Mouse (Mus musculus): ENCODE measurements around the gene Ccm2.
"Not testable (repeated sequence)": the region's sequence is repeated elsewhere in the genome, so short reads cannot be mapped to it uniquely, and the experiment has no call there.

Ccm2 gene

GRCm38 (mm10) chr11:6546205-6547013 lies at the start of gene Ccm2:
TSS of gene Ccm2 (plus strand) at chr11:6546887.
- peak; percentile 97 for DNase-seq (ENCODE audit: low spot score)

DNA sequence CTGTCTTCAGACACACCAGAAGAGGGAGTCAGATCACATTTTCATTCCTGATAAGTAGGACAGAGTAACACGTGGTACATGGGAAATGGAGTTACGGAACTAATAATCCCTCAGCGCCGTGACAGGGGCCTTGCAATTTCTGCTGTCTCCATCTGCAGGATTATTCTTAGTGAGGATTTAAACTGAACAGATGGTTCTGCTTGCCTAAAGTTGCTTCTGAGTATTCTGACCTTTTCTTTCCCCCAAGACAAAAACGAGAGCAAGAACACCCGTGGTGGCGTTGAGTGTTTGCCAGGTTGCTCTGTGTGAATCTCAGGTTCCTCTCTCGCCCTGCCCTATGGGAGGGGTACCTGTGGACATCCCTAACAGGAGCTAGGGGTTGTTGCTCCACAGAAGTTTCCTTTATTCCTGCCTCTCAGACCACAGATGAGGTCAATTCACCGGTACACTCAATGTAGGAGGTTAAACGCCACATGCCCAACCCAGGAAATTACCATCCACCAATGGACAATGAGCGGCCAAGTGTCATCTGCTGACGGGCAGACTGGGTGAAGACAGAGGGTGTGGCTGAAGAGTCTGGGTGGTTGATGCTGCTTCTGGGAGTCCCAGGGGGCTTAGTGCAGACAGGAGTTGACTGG lies 49.3 kb upstream of the Ccm2 start:
- DNase-seq (ENCODE audit: low spot score): no peak

DNA sequence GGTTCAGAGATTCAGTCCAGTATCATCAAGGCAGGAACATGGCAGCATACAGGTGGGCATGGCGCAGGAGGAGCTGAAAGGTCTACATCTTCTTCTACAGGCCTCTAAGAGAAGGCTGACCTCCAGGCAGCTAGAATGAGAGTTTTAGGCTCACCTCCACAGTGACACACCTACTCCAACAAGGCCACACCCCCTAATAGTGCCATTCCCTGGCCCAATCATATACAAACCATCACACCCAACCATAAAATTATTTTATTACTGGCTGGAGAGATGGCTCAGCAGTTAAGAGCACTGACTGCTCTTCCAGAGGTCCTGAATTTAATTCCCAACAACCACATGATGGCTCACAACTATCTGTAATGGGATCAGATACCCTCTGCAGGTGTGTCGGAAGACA lies 44.2 kb upstream of the Ccm2 start:
- no peak for DNase-seq (ENCODE audit: low spot score)

DNA sequence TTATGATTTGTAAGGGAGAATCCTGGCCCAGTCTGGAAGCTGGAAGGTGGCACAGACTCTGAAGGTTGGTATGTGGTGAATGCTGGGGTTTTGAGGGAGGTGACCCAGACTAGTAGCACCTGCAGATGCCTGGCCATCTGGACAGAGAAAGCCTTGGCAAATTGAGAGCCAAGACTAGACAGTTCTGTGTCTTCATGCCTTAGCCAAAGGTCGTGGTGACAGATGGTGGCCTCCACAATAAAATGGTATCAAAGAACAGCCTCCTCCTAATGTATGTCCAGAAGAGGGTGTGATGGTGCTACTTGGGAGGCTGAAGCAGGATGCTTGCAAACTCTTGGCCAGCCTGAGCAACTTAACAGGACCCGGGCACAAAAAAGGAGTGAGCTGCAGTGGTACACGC lies 42.5 kb upstream of the Ccm2 start:
- DNase-seq (ENCODE audit: low spot score): no peak

DNA sequence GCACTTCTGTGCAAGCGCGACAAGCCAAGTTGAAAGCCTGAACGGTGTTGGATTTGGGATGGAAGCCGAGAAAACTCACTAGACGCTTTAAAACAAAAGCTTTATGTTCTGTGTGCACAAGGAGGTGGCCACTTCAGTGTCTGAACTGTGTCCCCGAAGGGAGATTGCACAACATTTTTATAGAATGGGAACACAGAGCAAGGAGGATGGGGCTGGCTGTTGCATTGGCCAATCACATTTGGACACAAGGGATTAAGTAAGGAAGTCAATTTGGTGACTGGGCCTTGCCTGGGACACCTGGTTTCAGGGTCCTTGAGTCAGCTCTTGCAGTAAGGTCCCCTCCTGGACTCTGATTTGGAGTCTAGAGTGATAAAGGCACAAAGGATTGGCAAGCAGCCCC lies 42.0 kb upstream of the Ccm2 start:
- no peak for DNase-seq (ENCODE audit: low spot score)

DNA sequence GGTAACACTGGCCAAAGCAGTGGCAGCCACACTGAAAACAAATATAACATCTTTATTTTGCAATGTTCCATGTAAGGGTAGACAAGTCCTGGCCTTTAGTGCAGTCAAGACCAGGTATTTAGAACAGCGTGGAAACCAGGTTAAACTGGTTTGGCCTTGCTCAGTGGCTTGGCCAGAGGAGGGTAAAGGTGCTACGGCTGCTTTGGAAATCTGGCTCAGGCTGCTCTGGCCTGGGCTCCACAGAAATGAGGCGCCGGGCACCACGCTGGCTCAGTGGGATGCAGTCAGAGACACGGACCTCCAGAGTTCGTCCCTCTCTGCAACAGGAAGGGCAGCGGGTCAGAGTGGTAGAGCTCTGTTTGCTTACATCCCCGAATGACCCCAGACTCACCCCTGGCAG lies 40.2 kb upstream of the Ccm2 start:
- DNase-seq (ENCODE audit: low spot score): no peak

- no peak for DNase-seq (ENCODE audit: low spot score)
These were observed 38.3 kb upstream of the Ccm2 start for GRCm38 (mm10) chr11:6508269-6508876.

DNA sequence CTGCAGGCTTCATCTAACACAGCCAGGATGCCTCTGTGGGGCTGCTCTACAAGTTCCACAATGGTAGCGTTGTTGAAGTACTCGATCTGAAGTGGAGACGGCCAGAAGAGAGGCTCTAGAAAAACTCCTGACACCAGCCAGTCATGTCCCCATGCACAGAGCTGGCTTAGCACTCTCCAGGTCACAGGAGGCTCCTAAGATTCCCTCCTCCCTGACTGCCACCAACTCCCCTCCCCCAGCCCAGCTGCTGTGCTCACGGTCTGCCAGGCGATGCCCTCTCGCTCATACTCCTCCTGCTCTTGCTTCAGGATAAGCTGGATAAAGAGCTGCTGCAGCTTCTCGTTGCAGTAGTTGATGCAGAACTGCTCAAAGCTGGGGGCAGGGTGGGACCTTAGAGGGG lies 31.9 kb upstream of the Ccm2 start:
- DNase-seq (ENCODE audit: low spot score): no peak

DNA sequence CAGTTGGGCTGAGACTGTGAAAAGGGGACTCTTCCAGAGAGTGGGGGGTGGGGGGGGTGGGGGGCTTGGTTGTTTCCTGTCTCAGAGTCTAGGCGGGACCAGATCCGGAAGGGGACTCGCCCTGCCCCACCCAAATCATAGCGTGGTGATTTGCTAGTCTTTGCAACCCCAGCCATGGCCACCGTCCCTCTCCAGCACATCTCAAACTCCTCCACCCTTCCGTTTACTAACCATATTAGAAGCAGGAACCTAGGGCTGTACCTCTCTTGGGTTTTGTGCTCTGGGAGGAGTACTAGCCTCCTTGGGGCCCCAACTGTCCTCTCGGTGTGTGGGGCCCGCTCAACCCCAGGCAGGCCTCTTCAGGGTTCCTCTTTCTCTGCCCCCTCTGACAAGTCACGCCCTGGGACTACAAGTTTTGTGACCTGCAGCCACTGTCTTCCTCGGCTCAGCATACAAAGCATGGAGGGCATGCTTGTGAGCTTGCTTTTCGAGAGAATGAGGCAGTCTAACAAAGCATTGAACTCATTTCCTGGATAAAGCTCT lies 27.1 kb upstream of the Ccm2 start:
- no peak for DNase-seq (ENCODE audit: low spot score)

DNA sequence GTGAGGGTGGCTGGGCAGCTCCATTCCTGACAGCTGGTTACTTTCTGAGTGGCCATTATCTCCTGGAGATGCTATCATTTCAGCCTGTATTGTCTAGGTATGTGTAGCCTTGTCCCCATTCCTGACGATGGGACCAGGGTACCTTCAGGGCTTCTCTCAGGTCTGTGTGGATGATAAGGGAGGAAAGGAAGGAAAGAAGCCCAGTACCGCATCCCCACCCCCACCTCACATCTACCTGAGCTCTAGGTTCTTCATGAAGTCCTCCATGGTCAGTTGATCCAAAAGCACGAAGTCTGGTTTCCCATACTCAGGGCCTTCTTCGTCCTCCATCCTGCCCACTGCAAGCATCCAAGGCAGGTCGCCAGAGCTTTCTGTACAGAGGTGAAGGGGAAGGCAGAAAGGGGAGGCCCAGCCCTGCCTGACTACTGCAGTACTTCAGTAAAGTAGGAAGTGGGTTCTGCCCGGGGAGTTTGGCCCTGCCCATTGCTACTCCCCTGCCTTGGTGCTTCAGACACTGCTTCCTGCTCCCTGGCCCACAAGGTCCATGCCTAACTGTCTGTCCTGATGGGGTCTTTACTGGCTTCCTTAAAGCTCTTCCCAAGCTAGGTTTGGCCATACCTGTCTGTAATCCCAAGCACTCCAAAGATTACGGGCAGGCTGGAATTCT lies 26.0 kb upstream of the Ccm2 start, which contains the start of gene Myo1g:
TSS of gene Myo1g (minus strand) at position 459 of the 667 bp plus-strand sequence.
- no peak for DNase-seq (ENCODE audit: low spot score)

DNA sequence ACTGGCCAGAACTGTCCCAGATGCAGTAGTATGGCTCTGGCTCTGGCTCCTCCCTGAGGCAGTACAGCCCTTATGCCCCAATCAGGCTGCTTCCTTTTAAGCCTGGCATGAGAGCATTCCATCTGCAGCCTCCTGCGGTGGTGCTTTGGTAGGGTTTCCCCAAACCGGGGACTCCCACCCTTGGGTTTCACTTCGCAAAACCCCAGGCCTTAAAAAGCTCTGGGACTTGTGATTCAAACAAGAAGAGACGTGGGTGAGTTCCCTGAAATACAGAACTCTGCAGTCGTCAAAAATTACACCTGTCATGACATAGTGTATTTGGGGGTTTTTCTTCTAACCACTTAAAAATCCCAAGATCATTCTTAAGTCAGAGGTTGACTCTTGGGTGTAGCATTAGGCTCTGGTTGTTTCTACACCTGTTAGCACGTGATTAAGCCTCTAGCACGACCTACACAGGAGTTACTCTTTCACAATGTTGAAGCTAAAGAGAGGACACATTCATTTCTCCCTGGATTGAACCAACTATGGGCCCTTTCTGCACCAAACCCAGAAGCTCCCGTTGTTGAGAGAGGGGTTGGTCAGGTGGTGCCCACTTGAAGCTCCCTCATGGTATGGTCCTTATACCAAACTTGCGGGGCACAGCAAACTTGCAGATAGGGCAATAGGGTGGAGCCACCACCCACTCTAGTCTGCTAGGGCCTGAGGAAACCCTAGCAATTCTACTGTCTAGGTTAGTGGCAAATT lies 23.7 kb upstream of the Ccm2 start:
- no peak for DNase-seq (ENCODE audit: low spot score)

- DNase-seq (ENCODE audit: low spot score): no peak
These were observed 23.0 kb upstream of the Ccm2 start for GRCm38 (mm10) chr11:6523662-6524088.

DNA sequence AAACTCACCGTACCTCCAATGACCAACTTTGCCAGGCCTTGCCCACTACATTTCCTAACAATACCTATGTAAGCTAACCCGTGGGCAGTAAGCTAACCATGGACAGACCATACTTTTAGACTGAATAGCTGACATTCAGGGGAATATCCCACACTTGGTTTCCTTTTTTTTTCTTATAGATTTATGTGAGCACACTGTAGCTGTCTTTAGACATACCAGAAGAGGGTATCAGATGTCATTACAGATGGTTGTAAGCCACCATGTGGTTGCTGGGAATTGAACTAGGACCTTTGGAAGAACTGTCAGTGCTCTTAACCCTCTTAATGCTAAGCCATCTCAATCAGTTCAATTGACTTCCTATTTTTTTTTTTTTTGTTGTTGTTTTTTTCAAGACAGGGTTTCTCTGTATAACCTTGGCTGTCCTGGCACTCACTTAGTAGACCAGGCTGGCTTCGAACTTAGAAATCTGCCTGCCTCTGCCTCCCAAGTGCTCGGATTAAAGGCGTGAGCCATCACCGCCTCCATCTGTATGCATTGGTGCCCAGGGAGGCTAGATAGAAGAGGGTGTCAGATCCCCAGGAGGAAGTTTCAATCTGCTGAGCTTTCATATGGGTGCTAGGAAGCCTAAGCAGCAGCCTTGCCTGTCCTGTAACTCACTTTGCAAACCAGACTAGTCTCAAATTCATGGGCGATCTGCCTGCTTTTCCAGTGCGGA lies 22.4 kb upstream of the Ccm2 start:
- DNase-seq (ENCODE audit: low spot score): no peak

DNA sequence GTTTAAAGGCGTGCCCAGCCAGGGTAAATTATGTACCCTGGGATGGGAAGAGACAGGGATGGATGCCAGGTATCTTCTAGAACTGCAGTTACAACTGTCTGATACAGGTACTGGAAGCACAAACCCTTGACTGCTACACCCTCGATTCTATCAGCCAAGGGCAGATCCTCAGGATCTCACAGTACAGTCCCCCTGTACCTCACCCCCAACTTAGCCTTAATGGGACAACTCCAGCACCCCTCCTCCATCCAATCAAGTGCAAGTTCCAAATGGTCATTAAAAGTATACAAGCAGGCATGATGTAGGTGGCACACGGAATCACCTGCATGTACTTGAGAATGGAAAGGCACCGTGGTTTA lies 21.8 kb upstream of the Ccm2 start:
- DNase-seq (ENCODE audit: low spot score): no peak

- DNase-seq (ENCODE audit: low spot score): no peak
These were observed 21.4 kb upstream of the Ccm2 start for GRCm38 (mm10) chr11:6525241-6525640.

- DNase-seq (ENCODE audit: low spot score): not testable (repeated sequence)
These were observed 20.0 kb upstream of the Ccm2 start for GRCm38 (mm10) chr11:6526526-6527255.

DNA sequence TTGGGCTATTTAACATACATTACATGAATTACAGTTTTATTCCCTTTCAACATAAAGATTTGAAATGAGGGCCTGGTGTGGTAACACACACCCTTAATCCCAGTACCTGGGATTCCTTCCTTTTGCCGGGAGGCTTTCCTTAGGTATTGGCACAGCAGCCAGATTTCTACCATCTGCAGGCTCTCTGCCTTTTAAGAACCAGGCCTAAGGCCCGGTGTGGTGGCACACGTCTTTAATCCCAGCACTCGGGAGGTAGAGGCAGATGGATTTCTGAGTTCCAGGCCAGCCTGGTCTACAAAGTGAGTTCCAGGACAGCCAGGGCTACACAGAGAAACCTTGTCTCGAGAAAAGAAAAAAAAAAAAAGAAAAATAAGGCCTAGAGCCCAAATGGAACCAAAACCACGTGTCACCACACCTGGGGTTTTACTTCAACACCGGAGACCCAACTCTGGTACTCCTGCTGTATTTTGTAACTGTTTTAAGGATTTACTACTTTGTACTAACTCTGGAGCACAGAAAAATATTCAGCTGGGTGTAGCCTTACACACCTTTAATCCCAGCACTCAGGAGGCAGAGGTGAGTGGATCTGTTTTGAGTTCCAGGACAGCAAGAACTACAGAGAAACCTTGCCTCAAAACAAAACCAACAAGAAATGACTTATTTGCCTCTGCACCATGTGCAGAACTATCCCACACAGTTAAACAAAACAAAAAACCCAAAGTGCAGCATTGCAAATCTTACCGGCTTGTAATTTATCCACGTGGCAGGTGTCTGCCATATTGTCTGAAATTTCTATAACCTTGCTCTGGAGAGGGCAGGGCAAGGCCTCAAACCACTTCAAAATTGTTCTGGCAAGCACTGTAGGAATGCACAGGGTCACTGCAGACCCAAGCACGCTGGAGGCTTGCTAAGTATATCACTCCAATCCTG lies 19.2 kb upstream of the Ccm2 start:
- no peak for DNase-seq (ENCODE audit: low spot score)

DNA sequence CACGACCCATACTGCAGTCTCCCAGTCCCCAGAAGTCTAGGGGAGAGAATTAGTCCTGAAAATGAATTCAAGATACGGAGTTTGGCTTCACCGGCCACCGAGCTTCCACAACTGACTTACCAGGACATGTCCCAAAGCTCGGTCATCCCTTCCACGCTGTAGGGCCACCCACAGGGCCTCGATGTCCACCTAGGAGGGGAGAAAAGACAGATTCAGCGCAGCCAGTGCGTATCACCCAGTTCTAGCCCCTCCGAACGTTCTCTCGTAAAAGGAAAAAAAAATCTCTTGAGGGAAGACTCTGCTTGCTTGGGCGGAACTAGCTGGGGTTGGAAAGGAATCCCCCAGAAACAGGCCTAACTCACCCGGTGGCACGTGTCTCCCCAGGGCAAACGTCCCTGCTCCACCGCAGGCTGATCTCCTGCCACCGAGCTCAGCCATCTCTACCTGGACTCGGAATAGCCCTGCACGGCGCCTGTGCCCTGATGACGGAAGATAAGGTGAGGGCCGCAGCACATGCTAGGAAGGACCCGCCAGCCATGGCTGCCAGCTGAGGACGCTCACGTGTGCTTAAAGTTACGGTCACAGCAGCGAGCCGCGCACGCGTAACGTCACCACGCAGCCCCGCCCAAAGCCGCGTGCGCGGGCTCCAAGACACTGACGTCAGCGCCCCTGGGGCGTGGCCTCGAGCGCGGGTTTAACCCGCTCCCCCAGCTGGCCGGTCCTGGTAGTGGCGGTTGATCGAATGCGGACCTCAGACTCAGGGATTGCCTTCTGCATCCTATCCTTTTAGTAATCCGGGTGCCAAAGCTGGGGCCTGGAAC lies 18.3 kb upstream of the Ccm2 start:
- DNase-seq (ENCODE audit: low spot score): peak; percentile 94
